Mouse (Mus musculus) left cerebral cortex, postnatal 25 days (tissue): ENCODE data around the gene Usp34. TPM values are rescaled to one million over a fixed set of nuclear protein-coding genes. Genes with fewer than 3 reads are reported as not detected.
"Not testable (repeated sequence)": the region's sequence is repeated elsewhere in the genome, so short reads cannot be mapped to it uniquely, and the experiment has no call there.

ENCODE experiments used
- DNase-seq, 2 experiments: peaks; one replicate each; pipeline ENCODE4 v3.0.0; 2022; ENCODE audit warnings: low spot score in 2 of 2, mixed read lengths in 1 of 2
- intact Hi-C: fragments of 180-260 bp; cut with DNase I; formaldehyde crosslinking; loops from one replicate; pipeline ENCODE4 v1.15.1; 2025
- microRNA-seq, 2 experiments: library from miRNA; unstranded; fragments of <30 nt; microRNA quantifications; one replicate each; pipeline ENCODE4 v1.2.0; 2022
- total RNA-seq, 2 experiments: library from RNA; stranded (reverse); gene quantifications; 2 replicates each; pipeline ENCODE4 v1.2.3; 2021

Usp34 gene
- total RNA-seq, 2 experiments from 2014 or later, result 104 to 105 TPM

GRCm38 (mm10) chr11:23495231-23495630 is 188.5 kb downstream of the Usp34 start:
- no peak for DNase-seq
- intact Hi-C loops, result loop anchor here (5.0 to 10.0 kb wide), 2 partner anchors 72 to 500 kb away; partner anchors contain the start of gene Cct4

DNA sequence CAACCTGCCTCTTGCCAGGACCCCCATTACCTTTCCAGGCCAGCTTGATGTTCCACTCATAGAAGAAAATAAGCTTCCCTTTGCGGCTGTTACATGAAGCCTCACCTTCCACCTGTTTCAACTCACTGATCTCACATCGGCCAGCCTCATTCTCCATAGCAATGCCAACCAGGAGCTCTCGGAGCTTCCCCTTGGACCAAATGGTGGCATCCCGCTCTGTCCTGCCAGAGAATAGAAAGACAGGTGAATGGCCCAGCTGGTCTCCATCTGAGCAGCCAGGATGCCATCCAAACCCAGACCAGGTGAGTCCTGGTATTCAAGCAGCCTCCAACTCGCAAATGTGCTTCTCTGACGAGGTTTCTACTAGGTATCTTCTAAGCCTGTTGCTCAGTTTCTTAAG is 190.0 kb downstream of the Usp34 start:
- no peak for DNase-seq
- intact Hi-C loops, result loop anchor here (5.0 to 10.0 kb wide), 2 partner anchors 71 to 502 kb away; partner anchors contain the start of gene Cct4

GRCm38 (mm10) chr11:23497335-23497717 is 190.6 kb downstream of the Usp34 start:
- peak; percentile 66 for DNase-seq
- intact Hi-C loops, result loop anchor here (5.0 to 10.0 kb wide), 2 partner anchors 70 to 503 kb away; partner anchors contain the start of gene Cct4

DNA sequence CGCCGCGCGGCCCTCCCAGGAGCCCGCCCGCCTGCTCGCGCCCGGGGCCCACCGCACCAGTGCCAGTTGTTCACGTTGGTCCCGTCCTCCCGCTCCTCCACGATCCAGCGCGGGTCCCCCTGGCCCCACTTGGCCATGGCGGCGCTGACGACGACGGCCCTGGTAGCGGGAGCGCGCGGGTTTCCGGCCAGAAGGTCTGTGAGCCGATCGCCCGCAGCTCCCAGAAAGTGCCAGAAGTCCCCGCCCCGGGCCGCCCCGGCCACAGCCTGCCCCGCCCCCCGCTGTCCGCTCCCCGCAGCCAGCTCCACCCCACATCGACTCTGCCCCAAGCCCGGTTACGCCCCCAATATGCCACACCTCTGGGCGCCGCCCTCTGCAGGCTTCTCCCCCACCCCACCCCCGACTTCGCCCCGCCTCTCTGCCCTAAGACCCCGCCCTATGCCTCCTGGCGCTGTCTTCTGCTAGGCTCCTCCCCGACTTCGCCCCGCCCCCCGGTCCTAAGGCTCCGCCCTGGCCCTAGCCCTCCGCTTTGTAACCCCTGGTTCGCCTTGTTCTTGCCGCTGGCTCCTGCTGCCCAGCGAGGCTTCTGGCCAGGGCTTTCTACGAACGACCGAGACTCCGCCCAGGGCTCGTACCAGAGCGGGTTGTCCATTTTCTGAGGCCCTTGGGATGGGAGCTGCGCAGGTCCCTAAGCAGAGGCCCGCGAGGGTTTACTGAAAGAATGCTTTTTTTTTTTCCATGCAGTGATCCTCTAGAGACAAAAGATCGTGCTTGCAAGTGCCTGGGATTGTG is 191.2 kb downstream of the Usp34 start, which contains the start of gene Ahsa2:
Gene Ahsa2 (minus strand): TSS at position 313 of the 792 bp plus-strand sequence.
- intact Hi-C loops, result loop anchor here (1.0 to 10.0 kb wide), 3 partner anchors 69 to 503 kb away; partner anchors contain the start of genes Cct4 and Usp34
- DNase-seq, result peak; percentile 88 to 95

- intact Hi-C loops, result loop anchor here (1.0 to 10.0 kb wide), 3 partner anchors 69 to 504 kb away; partner anchors contain the start of genes Cct4 and Usp34
Observed at GRCm38 (mm10) chr11:23498609-23499008, 191.9 kb downstream of the Usp34 start.

GRCm38 (mm10) chr11:23504801-23505200 is 198.1 kb downstream of the Usp34 start:
- intact Hi-C loops, DNase-seq: not testable (repeated sequence)

More at GRCm38 (mm10) chr11:23498609-23499008, 191.9 kb downstream of the Usp34 start:
- no peak for DNase-seq

DNA sequence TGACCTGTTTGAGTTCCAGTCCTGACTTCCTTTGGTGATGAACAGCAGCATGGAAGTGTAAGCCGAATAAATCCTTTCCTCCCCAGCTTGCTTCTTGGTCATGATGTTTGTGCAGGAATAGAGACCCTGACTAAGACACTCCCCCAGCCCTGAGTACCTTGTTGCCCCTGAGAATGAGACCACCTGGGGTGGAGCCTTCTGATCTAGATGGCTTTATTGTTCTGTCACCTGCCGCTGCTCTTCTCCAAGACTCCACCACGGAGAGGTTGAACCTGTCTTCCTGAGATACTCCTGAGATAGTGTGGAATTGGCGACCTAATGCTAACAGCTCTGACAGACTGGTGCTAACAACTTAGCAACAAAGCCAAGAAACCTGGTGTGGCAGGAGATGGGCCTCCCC is 208.1 kb downstream of the Usp34 start:
- DNase-seq, intact Hi-C loops: not testable (repeated sequence)

DNA sequence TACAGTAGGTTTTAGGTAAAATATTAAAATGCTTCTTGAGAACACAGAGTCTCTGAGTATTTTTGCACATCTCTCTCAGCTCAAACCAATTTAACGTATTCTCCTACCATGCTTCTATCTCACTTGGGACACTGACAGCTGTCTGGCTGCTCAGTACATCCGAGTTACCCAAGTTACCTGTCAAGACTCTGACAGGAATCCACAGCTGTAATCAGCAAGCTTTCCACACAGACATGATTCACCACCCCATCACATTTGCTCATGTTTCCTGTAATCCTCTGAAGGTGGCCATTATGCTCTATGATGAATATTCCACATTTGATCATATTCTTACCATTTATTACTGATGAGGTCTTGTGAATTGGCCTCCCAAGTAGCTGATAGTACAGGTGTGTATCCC is 208.6 kb downstream of the Usp34 start:
- intact Hi-C loops, result no loop called here
- DNase-seq, result no peak

DNA sequence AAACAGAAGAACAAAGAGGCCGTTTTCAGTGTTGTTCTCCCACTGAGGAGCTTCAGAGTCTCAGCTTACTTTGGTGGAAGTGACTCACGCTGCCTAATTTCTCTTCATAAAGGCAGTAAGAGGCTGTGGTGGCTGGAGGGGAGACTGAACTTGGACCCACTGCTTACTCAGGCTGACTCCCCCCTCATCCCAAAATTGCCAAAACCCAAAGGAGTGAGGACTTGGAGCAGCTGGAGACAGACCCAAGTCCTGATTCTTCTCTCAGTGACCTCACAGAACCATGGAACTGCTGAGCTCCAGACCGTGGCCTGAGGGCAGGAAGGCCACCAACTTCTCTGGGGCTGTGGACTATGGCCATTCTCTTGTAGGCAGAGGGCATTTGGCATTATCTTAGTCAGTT is 212.3 kb downstream of the Usp34 start:
- intact Hi-C loops, result no loop called here
- no peak for DNase-seq

GRCm38 (mm10) chr11:23520473-23521205 is 213.9 kb downstream of the Usp34 start, which contains the start of gene 1700093K21Rik:
Gene 1700093K21Rik, minus strand, starts transcription at chr11:23521155.
- peak in 1 of 2 experiments; percentile 30 for DNase-seq
- intact Hi-C loops, result no loop called here

GRCm38 (mm10) chr11:23537446-23537845 is 230.8 kb downstream of the Usp34 start:
- intact Hi-C loops, result no loop called here
- DNase-seq, result no peak

Small RNA genes within 50 kb of the gene (microRNA-seq; reads per million reads assigned to microRNA genes)
- 0 to 0.34 reads per million in 2 experiments for gene Gm47279

Other genes starting within 250 kb of the Usp34 start
- gene Xpo1, start 50.9 kb upstream of the Usp34 start, total RNA-seq, result 10 to 100 TPM; 67.7 to 69.2 TPM
- gene Ahsa2, start 191.1 kb downstream of the Usp34 start, total RNA-seq, result 10 to 100 TPM; 38.3 to 47.9 TPM
- gene 1700093K21Rik, start 214.3 kb downstream of the Usp34 start, total RNA-seq, result not detected